28 mouse cellular contexts compared by ENCODE assay signal in the genomic region with DNA sequence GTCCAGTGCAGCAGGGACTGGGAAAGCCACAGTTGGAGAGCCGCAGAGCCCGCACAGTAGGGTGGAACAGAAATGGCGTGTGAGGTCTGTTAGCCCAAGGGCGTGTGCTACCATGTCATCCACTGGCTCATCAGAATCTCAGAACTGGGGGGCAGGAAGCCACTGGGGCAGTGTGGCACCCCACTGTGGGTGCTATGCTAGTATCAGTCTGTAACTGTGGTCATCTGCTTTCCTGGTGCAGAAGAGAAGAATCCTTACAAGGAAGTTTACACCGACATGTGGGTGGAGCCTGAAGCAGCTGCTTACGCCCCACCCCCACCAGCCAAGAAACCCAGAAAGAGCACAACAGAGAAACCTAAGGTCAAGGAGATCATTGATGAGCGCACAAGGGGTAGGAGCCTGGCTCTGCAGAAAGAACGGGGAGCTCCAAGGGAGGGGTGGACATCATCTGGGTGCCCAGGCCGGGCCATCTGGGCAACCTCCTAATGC. TPM values are rescaled to one million over a fixed set of nuclear protein-coding genes. Genes with fewer than 3 reads are reported as not detected.
DNase-seq lines count a peak whose midpoint lies in the region; ATAC-seq lines count a peak whose summit lies in the region.
"Had no signal": no experiment of that assay in that cellular context is flagged by ENCODE, and none has a peak within 500 bp of the region (broad histone marks: within the 10 kb centered on the region; RNA-seq: fewer than 3 reads in every experiment).

No protein-coding gene starts in this region.

- H3K36me3 ChIP-seq in macrophage (ENCODE audit: inconsistent target), result peaks cover 43% of the 10 kb centered on the region
- peaks cover 56% of the 10 kb centered on the region for H3K36me3 ChIP-seq in heart, embryonic 11.5 days (ENCODE audit: control insufficient read depth, insufficient read depth, low read length)

- ATAC-seq in heart, embryonic 11.5 days (replicated peaks; ENCODE audit: insufficient number of reproducible peaks, low FRiP score, low TSS enrichment), result no peak
- ATAC-seq: forebrain, postnatal 0 days; hindbrain, postnatal 0 days; intestine, embryonic 15.5 days; midbrain, embryonic 13.5 days had no signal

- 71% methylated on average over 9 of the region's 9 CpGs for WGBS in macrophage (ENCODE audit: missing documents)
- 81% methylated on average over 9 of the region's 9 CpGs for WGBS in heart, embryonic 11.5 days (ENCODE audit: insufficient replicate concordance)

- H3K4me3 ChIP-seq in macrophage (ENCODE audit: inconsistent target), result no peak overlapping the region
- H3K4me3 ChIP-seq in heart, embryonic 11.5 days (ENCODE audit: low read depth, low read length), result no peak overlapping the region
- H3K4me3 ChIP-seq: embryonic facial prominence, embryonic 10.5 days; embryonic facial prominence, embryonic 15.5 days; forebrain, embryonic 12.5 days; heart, embryonic 15.5 days; hindbrain, embryonic 12.5 days; intestine, embryonic 15.5 days; limb, embryonic 12.5 days; liver, embryonic 15.5 days; midbrain, embryonic 13.5 days; neural tube, embryonic 13.5 days had no signal

- H3K4me1 ChIP-seq in heart, embryonic 11.5 days (ENCODE audit: control insufficient read depth, insufficient read depth, low read length), result peaks cover 19% of the 10 kb centered on the region

- H3K27me3 ChIP-seq in heart, embryonic 11.5 days (ENCODE audit: control insufficient read depth, insufficient read depth, low read length), result no peaks in the 10 kb centered on the region
- H3K27me3 ChIP-seq: embryonic facial prominence, embryonic 15.5 days; forebrain, embryonic 12.5 days; heart, embryonic 15.5 days; hindbrain, embryonic 12.5 days; intestine, embryonic 15.5 days; limb, embryonic 12.5 days; liver, embryonic 15.5 days; midbrain, embryonic 13.5 days; neural tube, embryonic 13.5 days had no signal

- H3K4me2 ChIP-seq in heart, embryonic 11.5 days, result no peak overlapping the region
- H3K4me2 ChIP-seq: embryonic facial prominence, embryonic 15.5 days; forebrain, embryonic 12.5 days; heart, embryonic 15.5 days; hindbrain, embryonic 12.5 days; intestine, embryonic 15.5 days; limb, embryonic 12.5 days; liver, embryonic 15.5 days; lung, embryonic 14.5 days; midbrain, embryonic 13.5 days; neural tube, embryonic 13.5 days had no signal

- no peak overlapping the region for H3K9ac ChIP-seq in heart, embryonic 11.5 days (ENCODE audit: low read depth, low read length)
- H3K9ac ChIP-seq: embryonic facial prominence, embryonic 15.5 days; forebrain, embryonic 12.5 days; forebrain, postnatal 0 days; heart, embryonic 15.5 days; hindbrain, embryonic 12.5 days; intestine, embryonic 15.5 days; limb, embryonic 12.5 days; liver, embryonic 15.5 days; lung, embryonic 14.5 days; midbrain, embryonic 13.5 days; neural tube, embryonic 13.5 days had no signal

- peak overlapping the region; percentile 93 for H3K27ac ChIP-seq in macrophage
- H3K27ac ChIP-seq in heart, embryonic 11.5 days (ENCODE audit: low read depth, low read length), result no peak overlapping the region
- H3K27ac ChIP-seq: embryonic facial prominence, embryonic 10.5 days; embryonic facial prominence, embryonic 15.5 days; forebrain, embryonic 12.5 days; heart, embryonic 15.5 days; hindbrain, embryonic 12.5 days; hindbrain, postnatal 0 days; intestine, embryonic 15.5 days; kidney, postnatal 0 days; limb, embryonic 12.5 days; liver, embryonic 15.5 days; midbrain, embryonic 13.5 days; neural tube, embryonic 13.5 days had no signal

- H3K79me2 ChIP-seq in macrophage (ENCODE audit: inconsistent target), result peaks cover 80% of the 10 kb centered on the region

- no peaks in the 10 kb centered on the region for H3K9me3 ChIP-seq in heart, embryonic 11.5 days (replicated peaks; ENCODE audit: control insufficient read depth, low read length)
- H3K9me3 ChIP-seq: embryonic facial prominence, embryonic 10.5 days; embryonic facial prominence, embryonic 15.5 days; forebrain, embryonic 12.5 days; heart, embryonic 15.5 days; hindbrain, embryonic 12.5 days; intestine, embryonic 15.5 days; limb, embryonic 12.5 days; liver, embryonic 15.5 days; midbrain, embryonic 13.5 days; neural tube, embryonic 13.5 days had no signal

- DNase-seq in 416B (ENCODE audit: low read depth) (peak; percentile 16), R1 (ENCODE audit: low read depth, low spot score) (peak; percentile 46)
- DNase-seq in CD4-positive helper T cell, adult 2 months (ENCODE audit: low read depth, low spot score), result peak; percentile 32
- no peak for DNase-seq in right cerebral cortex, postnatal 4 days
- DNase-seq: adrenal gland, postnatal 14 days; cerebellum, adult 2 months; cerebellum, postnatal 14 days; forebrain, postnatal 0 days; gastrocnemius, postnatal 10 days; kidney, adult 8-10 months; kidney, postnatal 4 days; lung, embryonic 14.5 days; lung, postnatal 14 days had no signal

RNA-seq across cellular contexts. Expression of gene Pomc, which starts 57.6 kb away (rescaled TPM):
- under 1 TPM in 3 of 26 experiments, not detected in 23; 0.67 to 0.91 (median 0.90) TPM for total RNA-seq in macrophage (2018; cell fraction: chromatin; rRNA removed)
- total RNA-seq in macrophage (2018; cell fraction: cytosol; rRNA removed), result under 1 TPM in 14 of 26 experiments, not detected in 12; 0.12 to 0.47 (median 0.23) TPM
- total RNA-seq in macrophage (2018; cell fraction: nucleus; rRNA removed), result 1 to 10 TPM in 2 of 26 experiments, under 1 TPM in 9, not detected in 15; 0.76 to 1.6 (median 0.87) TPM
- 0.37 TPM in 1 of 3 replicates, not detected in the others for polyA plus RNA-seq in macrophage (2018)
- polyA plus RNA-seq in heart, embryonic 11.5 days (2014; fragmentation: Nextera tagmentation; extraction: Ambion mirVana), result 2.6 and 2.9 TPM in 2 replicates
- polyA plus RNA-seq: liver, adult 2 months had no signal
